Mouse (Mus musculus): ENCODE results near the gene Ugt1a6b.
"Not testable (repeated sequence)": the region's sequence is repeated elsewhere in the genome, so short reads cannot be mapped to it uniquely, and the experiment has no call there.

The Ugt1a6b gene

DNA sequence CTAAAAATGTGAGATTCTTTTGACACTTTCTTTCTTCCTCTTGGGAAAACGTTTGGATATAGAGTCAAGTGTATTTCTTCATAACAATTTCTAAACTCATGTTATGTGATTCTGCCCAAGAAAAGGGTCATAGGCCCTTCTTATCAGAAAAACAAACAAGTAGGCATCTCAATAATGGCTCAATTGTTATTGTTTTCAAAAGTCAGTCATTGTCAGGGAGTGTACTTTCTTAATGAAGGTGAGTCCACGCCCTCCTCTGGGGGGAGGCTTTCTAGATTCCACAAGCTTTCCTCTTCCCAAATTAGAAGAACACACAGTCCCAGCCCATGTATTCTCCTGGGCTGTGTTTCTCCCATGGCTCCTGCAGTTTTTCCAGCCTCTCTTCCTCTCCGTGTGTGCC lies 15.5 kb upstream of the Ugt1a6b start, which contains the start of gene Ugt1a8:
Gene Ugt1a8, plus strand, starts transcription at position 301 of the 400 bp plus-strand sequence.
- H3K27me3 ChIP-seq (ENCODE audit: insufficient read depth, low read length), result no peaks in the 10 kb centered on the region
- no peaks in the 10 kb centered on the region for H3K36me3 ChIP-seq (ENCODE audit: insufficient read depth, low read length)
- H3K4me1 ChIP-seq (replicated peaks; ENCODE audit: low read depth, low read length), result no peaks in the 10 kb centered on the region; the same call in 1 of the 2 replicates
- no peaks in the 10 kb centered on the region for H3K9me3 ChIP-seq (ENCODE audit: low read length)
- no peak within 1 kb of the TSS for H3K4me3 ChIP-seq (replicated peaks; ENCODE audit: low read length)
- TF ChIP-seq POU5F1 (IDR thresholded peaks at IDR 0.05; ENCODE audit: borderline replicate concordance, low read length) (no peak), CTCF (conservative IDR thresholded peaks at IDR 0.05; ENCODE audit: low read length) (no peak), NANOG (IDR thresholded peaks at IDR 0.05; ENCODE audit: borderline replicate concordance, low read length) (no peak)

- no peak for TF ChIP-seq NANOG (IDR thresholded peaks at IDR 0.05; ENCODE audit: borderline replicate concordance, low read length)
- no peak for TF ChIP-seq POU5F1 (IDR thresholded peaks at IDR 0.05; ENCODE audit: borderline replicate concordance, low read length)
- TF ChIP-seq CTCF (conservative IDR thresholded peaks at IDR 0.05; ENCODE audit: low read length), result no peak
- Histone ChIP-seq H3K36me3 (ENCODE audit: insufficient read depth, low read length) (no peaks in the 10 kb centered on the region), H3K4me3 (replicated peaks; ENCODE audit: low read length) (no peak overlapping the region), H3K4me1 (replicated peaks; ENCODE audit: low read depth, low read length) (no peaks in the 10 kb centered on the region; the same call in 1 of the 2 replicates), H3K27me3 (ENCODE audit: insufficient read depth, low read length) (no peaks in the 10 kb centered on the region; the same call in 1 of the 2 replicates), H3K9me3 (ENCODE audit: low read length) (no peaks in the 10 kb centered on the region)
Measured at GRCm38 (mm10) chr1:88092341-88092740, 10.7 kb upstream of the Ugt1a6b start.

- not testable (repeated sequence) for H3K4me3 ChIP-seq (replicated peaks; ENCODE audit: low read length); H3K4me1 ChIP-seq (replicated peaks; ENCODE audit: low read depth, low read length); H3K9me3 ChIP-seq (ENCODE audit: low read length); H3K27me3 ChIP-seq (ENCODE audit: insufficient read depth, low read length); H3K36me3 ChIP-seq (ENCODE audit: insufficient read depth, low read length)
Measured at GRCm38 (mm10) chr1:88094270-88094676, 8.8 kb upstream of the Ugt1a6b start.

DNA sequence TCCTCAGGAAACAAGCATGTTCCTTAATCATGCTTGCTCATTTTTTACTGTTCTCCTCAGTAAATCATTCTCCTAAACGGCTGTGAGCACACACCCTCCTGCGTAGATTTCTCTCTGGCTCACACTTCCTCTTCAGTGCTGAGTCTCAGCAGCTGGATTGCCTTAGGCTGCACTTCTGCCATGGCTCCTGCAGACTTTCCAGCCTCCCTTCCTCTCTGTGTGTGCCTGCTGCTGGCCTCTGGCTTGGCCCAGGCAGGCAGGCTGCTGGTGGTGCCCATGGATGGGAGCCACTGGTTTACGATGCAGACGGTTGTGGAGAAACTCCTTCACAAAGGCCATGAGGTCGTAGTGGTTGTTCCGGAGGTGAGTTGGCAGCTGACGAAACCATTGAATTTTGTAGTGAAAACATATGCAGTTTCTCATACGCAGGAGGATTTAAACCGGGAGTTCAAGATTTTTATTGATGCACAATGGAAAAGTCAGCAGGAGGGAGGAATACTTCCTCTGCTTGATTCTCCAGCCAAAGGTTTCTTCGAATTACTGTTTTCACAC lies 8.0 kb upstream of the Ugt1a6b start, which contains the start of gene Ugt1a7c:
Gene Ugt1a7c, plus strand, starts transcription at position 122 of the 552 bp plus-strand sequence.
- no peak within 1 kb of the TSS for H3K4me3 ChIP-seq (replicated peaks; ENCODE audit: low read length)
- no peaks in the 10 kb centered on the region; the same call in 1 of the 2 replicates for H3K27me3 ChIP-seq (ENCODE audit: insufficient read depth, low read length)
- no peaks in the 10 kb centered on the region for H3K36me3 ChIP-seq (ENCODE audit: insufficient read depth, low read length)
- H3K9me3 ChIP-seq (ENCODE audit: low read length), result no peaks in the 10 kb centered on the region
- no peaks in the 10 kb centered on the region for H3K4me1 ChIP-seq (replicated peaks; ENCODE audit: low read depth, low read length)
- TF ChIP-seq NANOG (IDR thresholded peaks at IDR 0.05; ENCODE audit: borderline replicate concordance, low read length) (no peak), POU5F1 (IDR thresholded peaks at IDR 0.05; ENCODE audit: borderline replicate concordance, low read length) (no peak), CTCF (conservative IDR thresholded peaks at IDR 0.05; ENCODE audit: low read length) (no peak)

DNA sequence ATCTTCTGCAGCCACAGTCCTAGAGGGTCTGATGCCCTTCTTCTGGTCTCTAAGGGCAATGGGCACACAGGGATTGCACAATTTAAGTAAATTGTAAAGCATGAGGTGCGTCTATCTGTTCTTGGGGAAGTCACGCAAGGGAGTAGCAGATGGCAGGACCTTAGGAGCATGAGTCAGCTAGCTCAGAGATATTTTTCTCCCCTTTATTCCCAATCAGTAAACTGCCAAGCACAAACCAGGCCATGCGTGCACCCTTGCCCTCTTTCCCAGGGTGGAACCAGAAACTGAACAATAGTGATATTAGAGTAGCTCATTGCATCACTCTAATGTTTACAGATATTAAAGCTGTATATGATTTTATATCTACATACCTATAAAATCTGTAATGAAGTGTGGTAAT lies 4.5 kb upstream of the Ugt1a6b start:
- H3K36me3 ChIP-seq (ENCODE audit: insufficient read depth, low read length); H3K4me3 ChIP-seq (replicated peaks; ENCODE audit: low read length); H3K27me3 ChIP-seq (ENCODE audit: insufficient read depth, low read length); H3K9me3 ChIP-seq (ENCODE audit: low read length); H3K4me1 ChIP-seq (replicated peaks; ENCODE audit: low read depth, low read length): not testable (repeated sequence)

GRCm38 (mm10) chr1:88099691-88100090 lies 3.4 kb upstream of the Ugt1a6b start:
- not testable (repeated sequence) for H3K9me3 ChIP-seq (ENCODE audit: low read length)

GRCm38 (mm10) chr1:88103697-88104468 lies 831 bp downstream of the Ugt1a6b start:
- H3K36me3 ChIP-seq (ENCODE audit: insufficient read depth, low read length), result not testable (repeated sequence)

More at GRCm38 (mm10) chr1:88099691-88100090, 3.4 kb upstream of the Ugt1a6b start:
- H3K36me3 ChIP-seq (ENCODE audit: insufficient read depth, low read length); H3K4me1 ChIP-seq (replicated peaks; ENCODE audit: low read depth, low read length); H3K27me3 ChIP-seq (ENCODE audit: insufficient read depth, low read length); H3K4me3 ChIP-seq (replicated peaks; ENCODE audit: low read length): not testable (repeated sequence)

DNA sequence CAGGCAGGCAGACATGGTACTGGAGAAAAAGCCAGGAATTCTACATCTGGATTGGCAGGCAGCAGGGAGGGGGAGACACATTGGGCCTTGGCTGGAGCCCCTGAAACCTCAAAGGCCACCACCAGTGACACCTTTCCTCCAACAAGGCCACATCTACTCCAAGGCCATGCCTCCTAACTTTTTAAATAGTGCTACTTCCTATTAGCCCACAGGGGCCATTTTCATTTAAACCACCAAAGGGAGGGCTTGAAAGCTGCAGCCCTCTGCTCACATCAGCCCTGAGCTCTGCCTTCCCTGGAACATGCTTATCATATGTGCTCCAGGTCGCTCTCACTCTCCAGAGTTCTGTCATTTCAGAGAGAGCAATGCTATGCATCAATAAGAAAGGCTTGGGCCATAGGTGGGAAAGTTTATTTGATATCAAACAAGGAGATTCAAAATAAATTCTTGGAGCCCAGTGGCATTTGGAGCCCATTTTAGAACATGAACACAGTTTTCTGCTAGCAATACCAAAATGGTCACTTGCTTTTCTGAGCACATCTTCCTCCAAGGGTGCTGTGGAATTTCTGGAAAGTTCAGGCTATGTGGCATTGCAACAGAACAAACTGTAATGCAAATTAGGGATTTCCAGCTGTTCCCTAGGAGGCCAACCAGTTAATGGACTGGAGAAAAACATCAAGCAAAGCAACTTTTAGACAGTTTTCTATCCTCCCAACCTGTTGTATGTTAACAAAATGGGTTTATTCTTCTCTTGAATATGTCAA lies 1.8 kb downstream of the Ugt1a6b start:
- Histone ChIP-seq H3K36me3 (ENCODE audit: insufficient read depth, low read length) (no peaks in the 10 kb centered on the region), H3K4me3 (replicated peaks; ENCODE audit: low read length) (no peak overlapping the region), H3K27me3 (ENCODE audit: insufficient read depth, low read length) (no peaks in the 10 kb centered on the region), H3K9me3 (ENCODE audit: low read length) (no peaks in the 10 kb centered on the region), H3K4me1 (replicated peaks; ENCODE audit: low read depth, low read length) (no peaks in the 10 kb centered on the region)
- no peak for TF ChIP-seq CTCF (conservative IDR thresholded peaks at IDR 0.05; ENCODE audit: low read length)
- TF ChIP-seq POU5F1 (IDR thresholded peaks at IDR 0.05; ENCODE audit: borderline replicate concordance, low read length), result no peak
- no peak for TF ChIP-seq NANOG (IDR thresholded peaks at IDR 0.05; ENCODE audit: borderline replicate concordance, low read length)

More at GRCm38 (mm10) chr1:88103697-88104468, 831 bp downstream of the Ugt1a6b start:
- H3K27me3 ChIP-seq (ENCODE audit: insufficient read depth, low read length); H3K9me3 ChIP-seq (ENCODE audit: low read length); H3K4me3 ChIP-seq (replicated peaks; ENCODE audit: low read length); H3K4me1 ChIP-seq (replicated peaks; ENCODE audit: low read depth, low read length): not testable (repeated sequence)

DNA sequence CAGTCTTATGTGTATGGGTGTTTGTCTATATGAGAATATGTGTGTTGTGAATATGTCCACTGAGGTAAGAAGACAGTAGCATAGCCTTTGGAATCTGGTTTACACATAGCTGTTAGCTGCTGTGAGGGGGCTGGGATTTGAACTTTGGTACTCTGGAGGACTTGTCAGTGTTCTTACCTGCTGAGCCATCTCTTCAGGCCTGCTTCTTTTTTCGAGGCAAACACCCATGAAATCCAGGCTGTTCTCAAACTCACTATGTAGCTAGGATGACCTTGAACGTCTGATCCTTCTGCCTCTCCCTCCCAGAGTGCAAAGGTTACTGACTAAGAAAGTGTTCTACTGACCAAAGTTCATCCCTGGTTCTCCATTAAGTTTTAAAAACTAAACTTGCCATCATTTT lies 2.6 kb downstream of the Ugt1a6b start:
- TF ChIP-seq CTCF (conservative IDR thresholded peaks at IDR 0.05; ENCODE audit: low read length) (no peak), POU5F1 (IDR thresholded peaks at IDR 0.05; ENCODE audit: borderline replicate concordance, low read length) (no peak), NANOG (IDR thresholded peaks at IDR 0.05; ENCODE audit: borderline replicate concordance, low read length) (no peak)
- H3K4me3 ChIP-seq (replicated peaks; ENCODE audit: low read length), result no peak overlapping the region
- no peaks in the 10 kb centered on the region for H3K27me3 ChIP-seq (ENCODE audit: insufficient read depth, low read length)
- no peaks in the 10 kb centered on the region for H3K9me3 ChIP-seq (ENCODE audit: low read length)
- H3K36me3 ChIP-seq (ENCODE audit: insufficient read depth, low read length), result no peaks in the 10 kb centered on the region
- no peaks in the 10 kb centered on the region for H3K4me1 ChIP-seq (replicated peaks; ENCODE audit: low read depth, low read length)

- H3K9me3 ChIP-seq (ENCODE audit: low read length); H3K4me3 ChIP-seq (replicated peaks; ENCODE audit: low read length); H3K27me3 ChIP-seq (ENCODE audit: insufficient read depth, low read length); H3K36me3 ChIP-seq (ENCODE audit: insufficient read depth, low read length); H3K4me1 ChIP-seq (replicated peaks; ENCODE audit: low read depth, low read length): not testable (repeated sequence)
Measured at GRCm38 (mm10) chr1:88109027-88109557, 6.0 kb downstream of the Ugt1a6b start.

- H3K4me3 ChIP-seq (replicated peaks; ENCODE audit: low read length); H3K9me3 ChIP-seq (ENCODE audit: low read length); H3K36me3 ChIP-seq (ENCODE audit: insufficient read depth, low read length); H3K27me3 ChIP-seq (ENCODE audit: insufficient read depth, low read length); H3K4me1 ChIP-seq (replicated peaks; ENCODE audit: low read depth, low read length): not testable (repeated sequence)
Measured at GRCm38 (mm10) chr1:88109604-88110003, 6.6 kb downstream of the Ugt1a6b start.

DNA sequence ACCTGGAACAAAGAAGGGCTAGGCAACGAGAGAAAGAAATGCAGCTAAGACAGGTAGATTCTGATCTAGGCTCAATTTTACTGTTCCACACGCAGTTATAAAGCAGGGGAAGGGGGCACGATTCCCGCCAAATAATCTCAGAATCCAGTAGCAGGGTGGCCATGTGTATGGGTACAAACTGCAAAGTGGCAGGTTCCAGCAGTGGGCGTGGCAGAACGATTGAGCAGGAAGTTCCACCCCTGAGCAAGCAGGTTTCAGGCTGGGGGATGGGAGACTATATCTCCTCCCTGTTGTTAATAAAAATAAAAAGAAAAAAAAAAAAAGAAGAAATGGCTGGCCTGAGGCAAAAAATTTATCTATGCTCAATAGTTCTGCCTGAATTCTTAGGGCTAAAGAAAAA lies 9.7 kb downstream of the Ugt1a6b start:
- not testable (repeated sequence) for H3K36me3 ChIP-seq (ENCODE audit: insufficient read depth, low read length); H3K4me3 ChIP-seq (replicated peaks; ENCODE audit: low read length); H3K27me3 ChIP-seq (ENCODE audit: insufficient read depth, low read length); H3K9me3 ChIP-seq (ENCODE audit: low read length); H3K4me1 ChIP-seq (replicated peaks; ENCODE audit: low read depth, low read length)

Measured in E14TG2a.4 (cell line).